Mouse (Mus musculus) testis, adult 2 months (tissue): ENCODE measurements around the gene Rfx4.

Experiments
- CTCF ChIP-seq: fragments of 200-500 bp; IDR thresholded peaks from 2 replicates; pipeline ENCODE4 v1.5.1; 2012; ENCODE audit warnings: low read depth, mild to moderate bottlenecking, inconsistent platforms, low read length, moderate library complexity; ENCODE audit not compliant: control insufficient read depth, insufficient read depth, insufficient replicate concordance
- POLR2A ChIP-seq: fragments of 200-500 bp; IDR thresholded peaks from 2 replicates; pipeline ENCODE4 v1.6.1; 2012; ENCODE audit warnings: low read depth, mild to moderate bottlenecking, inconsistent platforms, low read length, moderate library complexity; ENCODE audit not compliant: control insufficient read depth

DNA sequence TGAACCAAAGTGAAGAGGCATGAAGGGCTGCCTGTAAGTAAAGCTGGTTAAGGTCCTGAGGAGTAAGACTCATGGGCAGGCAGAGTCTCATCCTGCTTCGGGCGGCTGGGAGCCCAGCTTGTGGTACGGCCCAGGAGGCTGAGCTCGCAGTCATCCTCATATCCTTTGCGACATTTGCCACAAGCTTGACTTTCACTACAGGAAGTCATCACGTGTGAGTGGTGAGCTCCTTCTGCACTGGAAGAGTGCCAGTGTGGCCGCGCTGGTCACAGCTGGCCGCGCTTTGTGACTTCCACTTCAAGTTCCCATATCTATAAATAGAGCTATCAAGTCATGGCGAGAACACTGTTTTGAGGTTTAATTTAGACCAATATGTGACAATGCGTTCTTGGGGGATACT lies 18.7 kb downstream of the Rfx4 start:
- TF ChIP-seq CTCF: no peak
- TF ChIP-seq POLR2A: no peak
